Mouse (Mus musculus) CH12.LX (cell line): ENCODE results near the gene Tmem178b. TPM values are rescaled to one million over a fixed set of nuclear protein-coding genes. Genes with fewer than 3 reads are reported as not detected.

Source experiments
- DNase-seq: peaks from one replicate; pipeline ENCODE4 v3.0.0-alpha.2; 2013; ENCODE audit errors: extremely low read depth
- H3K27ac ChIP-seq: 2 replicates; pipeline ENCODE4 v1.5.1; 2012; ENCODE audit warnings: low read depth, mild to moderate bottlenecking, control low read depth, moderate library complexity; ENCODE audit not compliant: insufficient read depth
- H3K27me3 ChIP-seq: replicated peaks from 2 replicates; pipeline ENCODE3; 2012; ENCODE audit warnings: inconsistent platforms
- H3K36me3 ChIP-seq, 2 experiments: replicated peaks in 1 of 2; 2 replicates each; pipeline versions ENCODE3 to v1.6.1; 2012; ENCODE audit warnings: inconsistent platforms in 1 of 2, low read length in 1 of 2, mild to moderate bottlenecking in 1 of 2, mixed read lengths in 1 of 2, moderate library complexity in 1 of 2; ENCODE audit not compliant: control insufficient read depth in 1 of 2, insufficient read depth in 1 of 2
- H3K4me1 ChIP-seq, 2 experiments: 2 replicates each; pipeline ENCODE4 v1.6.1; 2012; ENCODE audit warnings: inconsistent platforms in 1 of 2, moderate library complexity in 1 of 2; ENCODE audit not compliant: insufficient read depth in 2 of 2, control insufficient read depth in 1 of 2
- H3K4me2 ChIP-seq: 2 replicates; pipeline ENCODE4 v1.6.1; 2012; ENCODE audit warnings: low read depth, mild to moderate bottlenecking, control low read depth; ENCODE audit not compliant: poor library complexity, insufficient read depth, severe bottlenecking
- H3K4me3 ChIP-seq, 3 experiments: fragments of 150-350 bp in 1 of 3; sonication (generic) in 1 of 3; replicated peaks in 1 of 3; 2 replicates each; pipeline versions ENCODE3 to v1.5.1; 2011 to 2012; ENCODE audit warnings: low read depth in 2 of 3, low read length in 2 of 3, mild to moderate bottlenecking in 2 of 3, moderate library complexity in 2 of 3, control low read depth in 1 of 3, improper control_type of control experiment in 1 of 3, inconsistent platforms in 1 of 3, mixed read lengths in 1 of 3; ENCODE audit not compliant: poor library complexity in 1 of 3
- H3K79me2 ChIP-seq: replicated peaks from 2 replicates; pipeline ENCODE4 v1.6.1; 2012; ENCODE audit warnings: mild to moderate bottlenecking, moderate library complexity; ENCODE audit not compliant: control insufficient read depth, poor library complexity, insufficient read depth, severe bottlenecking; ENCODE audit errors: extremely low read depth
- H3K9ac ChIP-seq: 2 replicates; pipeline ENCODE4 v1.6.1; 2012; ENCODE audit warnings: low read depth, mild to moderate bottlenecking, control low read depth, moderate library complexity; ENCODE audit not compliant: insufficient read depth
- H3K9me3 ChIP-seq: replicated peaks from 2 replicates; pipeline ENCODE3; 2012; ENCODE audit warnings: low read length, inconsistent platforms, mixed read lengths
- ELF1 ChIP-seq: IDR thresholded peaks from 2 replicates; pipeline ENCODE4 v1.6.1; 2014; ENCODE audit warnings: low read depth, mild to moderate bottlenecking, inconsistent platforms, low read length, improper control_type of control experiment
- GABPA ChIP-seq: IDR thresholded peaks from 2 replicates; pipeline ENCODE4 v1.6.1; 2012; ENCODE audit warnings: low read depth, low read length, improper control_type of control experiment, inconsistent platforms; ENCODE audit not compliant: insufficient replicate concordance
- HCFC1 ChIP-seq: IDR thresholded peaks from 2 replicates; pipeline ENCODE4 v1.6.1; 2012; ENCODE audit warnings: low read depth, mild to moderate bottlenecking, inconsistent platforms, low read length, improper control_type of control experiment
- JUN ChIP-seq: IDR thresholded peaks from 2 replicates; pipeline ENCODE4 v1.6.1; 2011; ENCODE audit warnings: low read depth, mild to moderate bottlenecking, low read length, improper control_type of control experiment, moderate library complexity; ENCODE audit not compliant: insufficient read depth
- JUND ChIP-seq: conservative IDR thresholded peaks from 2 replicates; pipeline ENCODE4 v1.6.1; 2011; ENCODE audit warnings: low read depth, low read length, improper control_type of control experiment
- MAX ChIP-seq: IDR thresholded peaks from 2 replicates; pipeline ENCODE4 v1.6.1; 2011; ENCODE audit warnings: low read length, improper control_type of control experiment
- MAZ ChIP-seq: IDR thresholded peaks from 2 replicates; pipeline ENCODE4 v1.6.1; 2012; ENCODE audit warnings: low read depth, mild to moderate bottlenecking, inconsistent platforms, low read length, improper control_type of control experiment, moderate library complexity
- NRF1 ChIP-seq: IDR thresholded peaks from 2 replicates; pipeline ENCODE4 v1.6.1; 2014; ENCODE audit warnings: low read depth, mild to moderate bottlenecking, inconsistent platforms, low read length, improper control_type of control experiment, moderate library complexity
- POLR2A ChIP-seq: IDR thresholded peaks from 2 replicates; pipeline ENCODE4 v1.6.1; 2011; ENCODE audit warnings: low read depth, mild to moderate bottlenecking, improper control_type of control experiment, low read length
- POLR2AphosphoS2 ChIP-seq: IDR thresholded peaks from 2 replicates; pipeline ENCODE4 v1.6.1; 2011; ENCODE audit warnings: low read depth, low read length, improper control_type of control experiment
- RCOR1 ChIP-seq: conservative IDR thresholded peaks from 2 replicates; pipeline ENCODE4 v1.6.1; 2012; ENCODE audit warnings: low read depth, mild to moderate bottlenecking, inconsistent platforms, low read length, improper control_type of control experiment
- SIN3A ChIP-seq: IDR thresholded peaks from 2 replicates; pipeline ENCODE4 v1.6.1; 2012; ENCODE audit warnings: low read length, improper control_type of control experiment, inconsistent platforms
- TCF12 ChIP-seq: IDR thresholded peaks from 2 replicates; pipeline ENCODE4 v1.6.1; 2014; ENCODE audit warnings: low read depth, mild to moderate bottlenecking, inconsistent platforms, low read length, improper control_type of control experiment
- UBTF ChIP-seq: IDR thresholded peaks from 2 replicates; pipeline ENCODE4 v1.6.1; 2012; ENCODE audit warnings: low read depth, mild to moderate bottlenecking, inconsistent platforms, low read length, improper control_type of control experiment, moderate library complexity
- USF2 ChIP-seq: conservative IDR thresholded peaks from 2 replicates; pipeline ENCODE4 v1.6.1; 2011; ENCODE audit warnings: low read depth, low read length, improper control_type of control experiment
- ZKSCAN1 ChIP-seq: IDR thresholded peaks from 2 replicates; pipeline ENCODE4 v1.6.1; 2012; ENCODE audit warnings: low read depth, inconsistent platforms, low read length, improper control_type of control experiment, borderline replicate concordance
- ZNF384 ChIP-seq: IDR thresholded peaks from 2 replicates; pipeline ENCODE4 v1.6.1; 2012; ENCODE audit warnings: low read depth, low read length, improper control_type of control experiment, inconsistent platforms
- dilution Hi-C: fragments of 300-500 bp; cut with MboI; formaldehyde crosslinking; loops from 2 replicates; pipeline ENCODE4 v1.14.3; 2020; ENCODE audit warnings: low sequenced_read_pairs; ENCODE audit not compliant: extremely low pct_unique_long_range_greater_than_20kb, extremely low pct_ligation_motif_present
- in situ Hi-C: fragments of 300-500 bp; cut with MboI; formaldehyde crosslinking; loops from 3 replicates; pipeline ENCODE4 v1.14.3; 2019; ENCODE audit warnings: low sequenced_read_pairs, low pct_ligation_motif_present, low pct_unique_long_range_greater_than_20kb, mixed read lengths
- polyA plus RNA-seq: library from polyadenylated mRNA; unstranded; fragments of >175 nt; gene quantifications from 2 replicates; pipeline ENCODE4 v1.2.1, GENCODE M21; 2012; ENCODE audit warnings: low read depth; ENCODE audit not compliant: insufficient read length
- total RNA-seq, 2 experiments: library from RNA; depleted of rRNA; stranded (reverse); fragments of 300-350 nt in 1 of 2; fragments of >200 nt in 1 of 2; gene quantifications; 2 replicates each; pipeline ENCODE4 v1.2.3; 2012 to 2014

The Tmem178b gene
- total and polyA plus RNA-seq, 3 experiments = not detected

DNA sequence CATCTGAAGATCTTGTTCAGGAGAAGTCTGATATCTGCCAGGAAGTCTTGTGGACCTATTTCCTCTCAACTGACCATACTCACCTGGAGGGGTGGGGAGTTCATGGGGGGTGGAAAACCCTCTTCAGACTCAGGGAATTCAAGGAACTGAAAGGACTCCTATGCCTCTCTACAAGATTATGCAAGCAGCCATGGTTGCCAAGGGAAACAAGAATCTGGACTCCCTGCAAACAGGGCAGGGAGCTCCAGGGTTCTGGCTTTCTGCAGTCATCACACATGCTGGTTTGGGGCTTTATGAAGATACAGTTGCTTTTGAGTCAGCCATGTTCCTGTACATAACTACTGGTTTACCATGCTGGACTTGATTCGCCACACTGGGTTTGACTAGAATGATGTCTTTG, 390.6 kb downstream of the Tmem178b start:
- no peak overlapping the region for H3K4me2 ChIP-seq
- no peaks in the 10 kb centered on the region for H3K9me3 ChIP-seq
- TF ChIP-seq JUND (no peak), ELF1 (no peak), ZNF384 (no peak), POLR2A (no peak), POLR2AphosphoS2 (no peak), UBTF (no peak), ZKSCAN1 (no peak)
- H3K27ac ChIP-seq = no peak overlapping the region
- H3K79me2 ChIP-seq = no peaks in the 10 kb centered on the region
- no peaks in the 10 kb centered on the region for H3K36me3 ChIP-seq
- H3K4me3 ChIP-seq = no peak overlapping the region
- dilution Hi-C loops (no loop called here), in situ Hi-C loops (no loop called here)
- DNase-seq = no peak
- no peaks in the 10 kb centered on the region for H3K27me3 ChIP-seq
- H3K9ac ChIP-seq = no peak overlapping the region
- H3K4me1 ChIP-seq = peaks cover 0 to 7% of the 10 kb centered on the region in 2 experiments; a peak in 1 of 4 replicates

DNA sequence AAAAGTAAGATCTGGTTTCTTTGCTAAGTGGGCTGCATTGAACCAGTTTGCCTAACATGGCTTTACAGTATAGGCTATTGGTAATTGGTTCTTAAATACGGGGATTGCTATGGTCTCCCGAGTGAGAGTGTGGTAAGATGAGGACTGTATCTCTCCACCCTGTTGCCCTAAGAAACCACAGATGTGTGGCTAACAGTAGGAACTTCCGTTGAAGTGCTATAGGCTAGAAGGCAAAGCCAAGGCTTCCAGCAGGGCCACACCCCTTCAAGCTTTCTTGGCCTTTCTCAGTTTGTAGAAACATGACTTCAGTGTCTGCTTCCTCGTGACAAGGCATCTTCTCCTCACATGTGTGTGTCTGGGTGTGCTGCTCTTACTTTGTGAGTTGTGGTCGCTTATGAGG, 427.6 kb downstream of the Tmem178b start:
- no peak overlapping the region for H3K9ac ChIP-seq
- no peaks in the 10 kb centered on the region for H3K9me3 ChIP-seq
- no peaks in the 10 kb centered on the region for H3K27me3 ChIP-seq
- no peak overlapping the region for H3K4me2 ChIP-seq
- H3K4me3 ChIP-seq = no peak overlapping the region
- H3K27ac ChIP-seq = no peak overlapping the region
- DNase-seq = no peak
- peaks cover 0 to 3% of the 10 kb centered on the region in 2 experiments; a peak in 2 of 4 replicates for H3K4me1 ChIP-seq
- dilution Hi-C loops = no loop called here
- TF ChIP-seq RCOR1 (no peak), USF2 (no peak), POLR2A (no peak), NRF1 (no peak), SIN3A (no peak), GABPA (no peak), MAX (no peak), ZNF384 (no peak), TCF12 (no peak), JUN (no peak), ZKSCAN1 (no peak), HCFC1 (no peak), MAZ (no peak)
- TF ChIP-seq, all 38 proteins: peak for 0
- in situ Hi-C loops = loop anchor here (10.0 kb wide), 1 partner anchor 66 kb away; no protein-coding TSS in a partner anchor
- no peaks in the 10 kb centered on the region for H3K79me2 ChIP-seq
- no peaks in the 10 kb centered on the region for H3K36me3 ChIP-seq
